Mouse (Mus musculus) cerebellum, adult 2 months (tissue): ENCODE data around the gene 4930522L14Rik.
"Not testable (repeated sequence)": the region's sequence is repeated elsewhere in the genome, so short reads cannot be mapped to it uniquely, and the experiment has no call there.

ENCODE experiments used
- CTCF ChIP-seq: fragments of 200-500 bp; IDR thresholded peaks from 2 replicates; pipeline ENCODE4 v1.5.1; 2011; ENCODE audit warnings: low read depth, mild to moderate bottlenecking, control low read depth, low read length, moderate library complexity, borderline replicate concordance; ENCODE audit not compliant: insufficient read depth
- POLR2A ChIP-seq: fragments of 200-500 bp; IDR thresholded peaks from 2 replicates; pipeline ENCODE4 v1.6.1; 2011; ENCODE audit warnings: low read length, control low read depth, borderline replicate concordance; ENCODE audit not compliant: insufficient read depth

DNA sequence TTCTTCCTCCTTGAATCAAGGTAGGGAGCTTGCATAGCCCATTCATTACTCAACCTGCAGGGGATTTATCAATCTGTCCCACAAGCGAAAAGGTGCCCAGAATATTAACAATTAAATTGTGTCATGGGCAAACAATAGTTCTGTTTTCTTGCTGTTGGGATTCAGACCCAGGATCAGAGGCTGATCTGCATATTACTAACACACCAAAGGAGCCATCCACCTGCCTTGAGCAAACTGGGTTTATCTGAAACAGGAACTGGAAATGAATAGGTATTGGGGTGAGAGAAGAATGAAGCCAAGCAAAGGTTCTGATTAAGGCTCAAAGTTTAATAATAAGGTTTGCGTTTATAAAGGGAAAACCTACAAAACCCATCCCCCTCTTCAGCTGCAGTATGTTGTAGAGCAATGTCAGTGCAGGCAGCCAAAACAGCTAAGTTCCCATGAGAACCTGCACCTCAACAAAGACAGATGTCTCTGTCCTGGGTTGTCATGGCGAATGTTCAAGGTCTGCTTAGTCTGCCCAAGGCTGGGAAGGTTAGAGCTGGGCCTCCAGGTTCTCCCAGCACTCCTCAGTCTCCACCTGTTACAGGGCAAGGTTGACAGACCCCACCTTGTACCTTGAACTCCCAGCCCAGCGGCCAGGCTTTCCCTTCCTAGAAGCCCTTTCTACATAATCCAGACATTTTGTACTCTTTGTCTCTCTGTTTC is 541 bp upstream of the 4930522L14Rik start:
- not testable (repeated sequence) for TF ChIP-seq CTCF, POLR2A
